Mouse (Mus musculus): ENCODE measurements around the gene Etv6. TPM values are rescaled to one million over a fixed set of nuclear protein-coding genes. Genes with fewer than 3 reads are reported as not detected.

The Etv6 gene
- total RNA-seq, 2 experiments from 2014 or later: 15.5 to 21.9 TPM

- no peak for DNase-seq
- intact Hi-C loops (cut with DNase I): no loop called here
Measured at GRCm38 (mm10) chr6:134072439-134072838, 36.9 kb downstream of the Etv6 start.

DNA sequence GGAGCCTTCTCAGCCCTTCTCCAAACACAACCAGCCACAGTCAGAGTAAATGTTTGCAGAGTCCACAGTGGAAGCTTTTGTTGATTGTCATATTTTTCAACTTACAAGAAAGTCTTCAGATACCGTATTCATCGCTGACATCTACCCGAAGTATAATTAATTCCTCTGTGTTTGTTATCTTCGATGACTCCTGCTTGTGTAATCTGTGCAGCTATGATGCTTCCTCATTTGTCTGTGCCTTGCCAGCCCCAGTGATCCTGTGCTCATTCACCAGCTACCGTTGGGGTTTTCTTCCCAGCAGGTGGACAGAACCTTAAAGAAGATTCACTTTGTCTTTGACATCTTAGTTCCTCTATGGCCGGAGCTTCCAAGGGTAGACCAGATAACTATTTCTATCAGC is 37.4 kb downstream of the Etv6 start:
- intact Hi-C loops (cut with DNase I): no loop called here
- no peak for DNase-seq

- no peak for DNase-seq
- intact Hi-C loops (cut with DNase I): no loop called here
Measured at GRCm38 (mm10) chr6:134074353-134074752, 38.9 kb downstream of the Etv6 start.

DNA sequence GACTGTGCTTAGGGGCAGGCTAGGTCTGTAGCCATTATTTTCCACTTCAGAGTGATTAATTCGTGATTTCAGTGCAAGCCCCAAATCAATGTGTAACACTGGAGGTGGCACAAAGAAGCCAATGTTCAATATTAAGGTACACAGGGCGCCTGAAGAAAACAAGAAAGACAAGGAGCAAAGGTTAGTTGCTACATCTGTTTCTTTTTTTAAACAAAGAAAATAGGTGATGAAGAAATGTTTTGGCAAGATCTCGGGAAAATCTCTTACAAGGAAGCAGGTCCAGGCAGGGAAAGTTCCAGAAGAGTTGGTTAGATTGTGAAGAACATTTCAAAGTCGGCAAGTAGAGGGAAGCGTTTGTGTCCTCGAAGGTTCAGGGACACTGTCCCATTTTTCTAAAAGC is 39.5 kb downstream of the Etv6 start:
- no peak for DNase-seq
- intact Hi-C loops (cut with DNase I): no loop called here

- peak; percentile 70 to 71 for DNase-seq
- intact Hi-C loops (cut with DNase I): no loop called here
Measured at GRCm38 (mm10) chr6:134078016-134078415, 42.5 kb downstream of the Etv6 start.

- intact Hi-C loops (cut with DNase I): no loop called here
- DNase-seq: no peak
Measured at GRCm38 (mm10) chr6:134079112-134079511, 43.6 kb downstream of the Etv6 start.

DNA sequence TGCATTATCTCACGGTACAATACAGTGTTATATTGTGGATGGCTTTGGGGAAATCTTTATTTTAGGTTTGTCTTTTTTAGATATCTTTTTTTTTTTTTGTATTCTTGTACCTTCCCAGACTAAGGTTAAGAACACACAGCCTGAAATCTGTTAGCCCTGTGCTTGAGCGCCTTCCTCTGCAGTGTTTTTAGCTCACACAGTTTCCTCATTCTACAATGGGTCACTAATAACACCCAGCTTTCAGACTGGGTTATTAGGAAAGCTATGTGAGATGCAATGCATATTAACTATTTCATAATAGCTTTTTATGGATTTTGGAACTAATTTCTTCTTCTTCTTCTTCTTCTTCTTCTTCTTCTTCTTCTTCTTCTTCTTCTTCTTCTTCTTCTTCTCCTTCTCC is 44.1 kb downstream of the Etv6 start:
- no peak for DNase-seq
- intact Hi-C loops (cut with DNase I): no loop called here

- intact Hi-C loops (cut with DNase I): no loop called here
- DNase-seq: no peak
Measured at GRCm38 (mm10) chr6:134080946-134081345, 45.4 kb downstream of the Etv6 start.

DNA sequence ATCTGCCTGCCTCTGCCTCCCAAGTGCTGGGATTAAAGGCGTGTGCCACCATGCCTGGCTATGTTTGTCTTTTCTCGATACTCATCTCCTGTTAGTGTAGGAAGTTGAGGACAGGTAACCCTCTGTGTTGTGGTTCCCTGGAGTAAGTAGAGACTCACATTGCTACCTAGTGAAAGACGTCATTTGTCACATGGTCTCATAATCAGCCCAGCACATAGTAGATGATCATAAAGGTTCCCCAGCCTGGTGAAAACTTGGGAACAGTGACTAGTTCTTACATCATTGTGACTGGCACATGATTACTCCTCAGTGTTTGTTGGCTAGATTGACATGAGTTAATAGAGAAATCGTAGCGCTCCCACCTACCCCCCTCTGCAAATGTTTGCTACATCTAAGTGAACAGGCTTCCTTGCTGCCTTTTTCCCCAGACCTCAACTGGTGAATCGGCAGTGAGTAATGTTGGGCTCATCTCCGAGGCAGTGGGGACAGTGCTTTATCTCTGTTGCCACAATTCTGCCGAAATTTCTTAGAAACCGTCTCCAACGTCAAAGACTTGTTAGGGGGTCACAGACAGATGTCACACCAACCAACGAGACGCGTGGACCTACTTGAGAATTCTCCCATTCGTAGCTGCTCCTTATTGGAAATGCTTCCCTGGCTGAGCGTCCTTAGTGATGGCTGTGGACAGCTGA is 46.9 kb downstream of the Etv6 start:
- no peak for DNase-seq
- intact Hi-C loops (cut with DNase I): no loop called here

- intact Hi-C loops (cut with DNase I): no loop called here
- no peak for DNase-seq
Measured at GRCm38 (mm10) chr6:134083428-134083827, 47.9 kb downstream of the Etv6 start.

- intact Hi-C loops (cut with DNase I): loop anchor here (5.0 kb wide), 1 partner anchor 49 kb away; the partner anchor contains the start of gene Etv6
- no peak for DNase-seq
Measured at GRCm38 (mm10) chr6:134086351-134086750, 50.9 kb downstream of the Etv6 start.

DNA sequence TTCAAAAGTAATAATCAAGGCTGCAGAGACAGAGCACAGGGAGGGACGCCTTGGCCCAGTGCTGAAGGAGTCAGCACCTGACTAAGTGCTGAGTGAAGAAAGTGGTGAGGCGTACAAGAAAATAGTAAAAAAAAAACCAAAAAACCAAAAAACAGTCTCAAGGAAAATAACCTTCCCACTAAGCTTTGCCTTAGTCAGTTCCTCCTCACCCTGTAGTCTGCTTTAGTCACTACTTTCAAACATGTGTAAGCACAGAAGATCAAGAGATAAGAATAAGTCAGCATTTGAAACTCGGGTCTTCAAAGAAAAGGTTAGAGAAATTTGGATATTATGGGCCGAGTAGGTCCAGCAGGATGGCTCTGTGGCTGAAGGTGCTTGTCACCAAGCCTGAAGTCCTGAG is 52.2 kb downstream of the Etv6 start:
- intact Hi-C loops (cut with DNase I): loop anchor here (5.0 kb wide), 1 partner anchor 50 kb away; the partner anchor contains the start of gene Etv6
- no peak for DNase-seq

DNA sequence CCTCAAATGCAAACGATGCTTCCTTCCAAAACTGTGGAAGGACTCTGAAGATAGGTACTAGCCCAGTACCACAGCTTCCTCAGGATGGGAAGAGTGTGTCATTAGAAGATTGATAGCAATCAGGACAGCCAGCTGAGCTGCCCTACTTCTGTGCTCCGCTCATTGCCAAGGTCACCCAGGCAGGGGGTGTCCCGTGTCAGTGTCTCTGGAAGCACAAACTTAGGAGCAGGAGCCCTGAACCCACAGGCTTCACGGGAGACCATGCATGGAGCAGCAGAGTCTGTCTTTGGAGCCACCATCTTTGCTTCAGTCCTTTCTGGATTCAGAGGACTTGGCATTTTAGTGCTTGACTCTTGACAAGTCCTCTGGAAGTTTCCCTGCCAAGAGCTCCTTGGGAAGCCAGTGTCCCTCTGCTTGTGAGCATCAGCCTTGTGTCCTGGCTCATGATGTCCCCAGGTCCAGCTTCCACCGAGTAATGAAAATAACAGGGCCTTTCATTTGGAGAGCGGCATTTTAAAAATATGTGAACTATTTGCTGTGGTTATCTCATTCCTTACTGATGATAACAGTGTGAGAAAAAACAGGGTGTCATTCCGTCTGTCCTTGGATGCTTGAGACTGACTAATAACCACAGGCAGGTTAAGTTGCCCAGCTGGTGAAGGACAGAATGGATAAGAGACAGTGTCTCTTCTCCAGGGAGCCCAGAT is 54.3 kb downstream of the Etv6 start:
- peak; percentile 24 to 30 for DNase-seq
- intact Hi-C loops (cut with DNase I): loop anchor here (5.0 kb wide), 1 partner anchor 53 kb away; the partner anchor contains the start of gene Etv6

- no peak for DNase-seq
- intact Hi-C loops (cut with DNase I): no loop called here
Measured at GRCm38 (mm10) chr6:134090378-134090692, 54.8 kb downstream of the Etv6 start.

DNA sequence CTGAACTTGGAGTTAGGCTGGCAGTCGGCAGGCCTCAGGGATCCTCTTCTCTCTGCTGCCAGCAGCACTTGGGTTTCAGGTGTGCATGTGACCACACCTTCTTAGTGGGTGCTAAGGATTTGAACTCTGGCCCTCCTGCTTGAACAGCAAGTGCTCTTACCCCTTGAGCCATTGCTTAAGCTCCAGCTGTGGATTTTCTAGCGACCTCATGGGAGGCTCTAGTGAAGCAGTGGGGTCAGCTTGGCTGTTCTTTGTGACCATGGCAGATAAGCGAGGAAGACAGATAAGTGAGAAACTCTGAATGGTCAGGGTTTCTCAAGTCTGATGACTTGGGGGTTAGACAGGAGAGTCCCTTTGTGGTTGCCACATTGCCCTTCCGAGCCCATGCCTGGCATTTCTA is 55.4 kb downstream of the Etv6 start:
- DNase-seq: no peak
- intact Hi-C loops (cut with DNase I): no loop called here

DNA sequence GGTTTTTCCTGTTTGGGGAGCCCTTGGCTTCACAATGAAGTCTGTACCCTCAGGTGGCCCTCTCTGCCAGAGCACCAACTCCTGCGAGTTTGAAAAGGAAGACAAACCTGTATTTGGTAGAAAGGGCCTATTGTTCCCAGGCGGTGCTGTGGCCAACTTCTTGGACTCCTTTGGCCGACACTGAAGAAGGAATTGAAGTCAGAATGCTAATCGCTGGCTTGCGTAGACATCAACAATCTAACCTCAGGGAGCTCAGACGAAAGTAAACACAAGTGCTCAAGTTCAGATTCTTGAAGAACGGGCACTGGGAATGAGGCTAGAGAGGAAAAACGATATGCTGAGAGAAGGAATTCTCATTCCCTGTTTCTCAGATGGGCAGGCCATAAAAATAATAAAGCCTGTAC is 55.9 kb downstream of the Etv6 start:
- intact Hi-C loops (cut with DNase I): no loop called here

DNA sequence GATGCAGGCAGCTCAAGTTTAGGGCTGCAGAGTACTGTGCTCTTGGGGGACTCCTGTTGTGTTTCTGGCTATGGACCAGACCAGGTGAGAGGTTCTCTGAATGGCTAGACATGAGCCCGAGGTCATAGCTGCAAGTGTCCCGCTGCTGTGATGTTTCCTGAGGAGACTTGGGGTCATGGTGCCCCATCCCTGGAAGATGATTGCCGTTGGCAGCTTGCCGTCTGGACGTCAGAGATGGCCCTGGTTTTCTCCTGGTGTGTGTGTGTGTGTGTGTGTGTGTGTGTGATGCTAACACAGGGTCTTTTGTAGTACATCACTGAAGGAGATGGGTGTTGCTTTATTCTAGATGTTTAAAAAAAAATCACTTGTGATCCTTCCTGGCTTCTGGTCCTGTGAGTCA is 58.6 kb downstream of the Etv6 start:
- DNase-seq: no peak
- intact Hi-C loops (cut with DNase I): no loop called here

More for the DNA sequence above, 55.9 kb downstream of the Etv6 start:
- no peak for DNase-seq

DNA sequence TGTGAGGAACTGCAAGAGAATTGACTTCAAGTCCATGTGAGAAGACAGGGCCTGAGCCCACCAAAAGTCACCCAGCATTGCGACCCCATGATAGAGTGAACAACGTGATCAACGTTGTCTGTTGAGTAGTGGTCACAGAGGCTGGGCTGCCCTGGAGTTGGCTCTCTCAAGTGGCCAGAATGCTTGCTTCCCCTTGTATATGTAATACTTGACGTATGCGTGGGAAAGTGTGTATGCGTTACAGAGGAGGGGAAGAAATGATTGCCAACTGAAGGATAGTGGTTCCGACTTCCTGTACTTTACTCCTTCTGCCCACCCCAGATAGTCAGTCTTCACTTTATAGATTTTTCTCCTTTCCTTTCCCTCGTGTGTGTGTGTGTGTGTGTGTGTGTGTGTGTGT is 59.1 kb downstream of the Etv6 start:
- intact Hi-C loops (cut with DNase I): no loop called here
- no peak for DNase-seq

DNA sequence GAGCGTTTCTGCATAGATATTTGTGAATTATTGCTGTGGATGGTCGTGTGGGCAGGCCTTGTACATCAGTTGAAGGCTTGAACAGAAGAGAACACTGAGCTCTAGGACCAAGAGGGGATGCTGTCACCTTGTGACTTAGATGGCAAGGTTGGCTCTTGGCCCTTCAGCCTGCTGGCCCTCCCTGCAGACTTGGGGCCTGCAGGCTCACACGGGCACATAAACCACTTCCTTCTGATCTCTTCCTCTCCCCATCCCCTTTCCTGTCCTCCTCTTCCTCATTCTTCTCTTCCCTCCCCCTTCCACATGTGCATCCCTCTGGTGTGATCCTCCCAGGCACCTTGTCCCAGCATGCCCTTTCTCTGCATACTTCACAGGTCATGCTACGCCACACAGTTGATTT is 60.1 kb downstream of the Etv6 start:
- DNase-seq: no peak
- intact Hi-C loops (cut with DNase I): no loop called here

- no peak for DNase-seq
- intact Hi-C loops (cut with DNase I): loop anchor here (5.0 kb wide), 1 partner anchor 82 kb away; no protein-coding TSS in a partner anchor
Measured at GRCm38 (mm10) chr6:134099976-134100743, 64.7 kb downstream of the Etv6 start.

DNA sequence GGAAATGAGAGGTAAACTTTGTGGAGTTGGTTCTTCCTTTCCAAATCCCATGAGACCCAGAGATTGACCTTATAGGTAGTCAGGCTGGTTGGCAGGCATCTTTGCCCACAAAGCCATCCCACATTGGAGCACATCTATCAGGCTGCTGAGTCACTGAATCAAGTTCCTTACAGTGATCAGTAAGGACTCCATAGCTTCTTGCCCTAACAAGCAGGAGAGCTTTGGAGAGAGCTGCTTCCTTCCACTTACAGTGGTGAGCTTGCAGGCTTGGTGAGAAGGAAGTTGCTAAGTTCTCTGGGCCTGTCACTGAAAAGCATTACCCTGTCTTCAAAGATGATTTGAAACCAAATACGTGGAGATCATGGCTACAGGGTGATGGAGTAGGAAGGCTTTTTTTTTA is 66.9 kb downstream of the Etv6 start:
- intact Hi-C loops (cut with DNase I): loop anchor here (5.0 kb wide), 1 partner anchor 80 kb away; no protein-coding TSS in a partner anchor
- DNase-seq: no peak

Measured in heart, postnatal 10 days (tissue).